ENCODE assay signal across 13 mouse cellular contexts in genomic region chr3:51965008-51965407, GRCm38 (mm10).
DNase-seq lines count a peak whose midpoint lies in the region; ATAC-seq and TF ChIP-seq lines count a peak whose summit lies in the region.
"Had no signal": no experiment of that assay in that cellular context is flagged by ENCODE, and none has a peak within 500 bp of the region (broad histone marks: within the 10 kb centered on the region; RNA-seq: fewer than 3 reads in every experiment).

No protein-coding gene starts in this region.

- no peak overlapping the region for H3K4me3 ChIP-seq in lung, embryonic 15.5 days
- no peak overlapping the region for H3K4me3 ChIP-seq in hindbrain, embryonic 13.5 days
- H3K4me3 ChIP-seq in midbrain, embryonic 13.5 days (replicated peaks): no peak overlapping the region
- H3K4me3 ChIP-seq in stomach, postnatal 0 days (ENCODE audit: low read depth, low read length): no peak overlapping the region
- no peak overlapping the region for H3K4me3 ChIP-seq in gastrocnemius, adult 2 months
- H3K4me3 ChIP-seq: limb, embryonic 15.5 days had no signal

- no peak overlapping the region for H3K4me2 ChIP-seq in lung, embryonic 15.5 days
- no peak overlapping the region for H3K4me2 ChIP-seq in hindbrain, embryonic 13.5 days
- no peak overlapping the region for H3K4me2 ChIP-seq in midbrain, embryonic 13.5 days (replicated peaks)
- no peak overlapping the region for H3K4me2 ChIP-seq in stomach, postnatal 0 days (replicated peaks; ENCODE audit: low read depth)
- H3K4me2 ChIP-seq: limb, embryonic 15.5 days had no signal

- DNase-seq in lung, postnatal 25 days (ENCODE audit: low spot score): no peak
- DNase-seq in stomach, postnatal 0 days (ENCODE audit: low spot score): no peak
- no peak for DNase-seq in ovary, adult 18-20 months (ENCODE audit: low spot score)
- DNase-seq in gastrocnemius, adult 2 months: no peak
- no peak for DNase-seq in thymus, postnatal 0 days (ENCODE audit: low spot score)
- DNase-seq: adrenal gland, postnatal 25 days; layer of hippocampus, postnatal 36 days; lung, postnatal 14 days; thymus, postnatal 36 days had no signal

- TF ChIP-seq CTCF in stomach, postnatal 0 days (IDR thresholded peaks at IDR 0.05; ENCODE audit: low read depth): no peak
- TF ChIP-seq CTCF in gastrocnemius, adult 2 months (IDR thresholded peaks at IDR 0.05): no peak

- no peaks in the 10 kb centered on the region for H3K9me3 ChIP-seq in lung, embryonic 15.5 days
- H3K9me3 ChIP-seq in hindbrain, embryonic 13.5 days: no peaks in the 10 kb centered on the region
- no peaks in the 10 kb centered on the region for H3K9me3 ChIP-seq in midbrain, embryonic 13.5 days
- no peaks in the 10 kb centered on the region for H3K9me3 ChIP-seq in stomach, postnatal 0 days (ENCODE audit: control insufficient read depth, low read length)
- H3K9me3 ChIP-seq: limb, embryonic 15.5 days had no signal

- no peak for ATAC-seq in lung, embryonic 15.5 days (ENCODE audit: borderline replicate concordance, extremely low read depth, low FRiP score, low TSS enrichment)
- ATAC-seq in hindbrain, embryonic 13.5 days (ENCODE audit: low FRiP score): no peak
- no peak for ATAC-seq in midbrain, embryonic 13.5 days
- ATAC-seq in stomach, postnatal 0 days (ENCODE audit: low FRiP score, low TSS enrichment): 0 out of 2 replicates have a peak, but pooled peaks have one; percentile 58

- intact Hi-C loops in gastrocnemius, adult 2 months (cut with DNase I): no loop called here

- H3K27me3 ChIP-seq in lung, embryonic 15.5 days: no peaks in the 10 kb centered on the region
- no peaks in the 10 kb centered on the region for H3K27me3 ChIP-seq in hindbrain, embryonic 13.5 days
- H3K27me3 ChIP-seq in midbrain, embryonic 13.5 days: no peaks in the 10 kb centered on the region
- H3K27me3 ChIP-seq in stomach, postnatal 0 days (ENCODE audit: control insufficient read depth, insufficient read depth, low read length): no peaks in the 10 kb centered on the region
- H3K27me3 ChIP-seq: limb, embryonic 15.5 days had no signal

- 23% methylated on average over 3 of the region's 3 CpGs for WGBS in lung, embryonic 15.5 days
- WGBS in hindbrain, embryonic 13.5 days: 39% methylated on average over 3 of the region's 3 CpGs
- 24% methylated on average over 3 of the region's 3 CpGs for WGBS in midbrain, embryonic 13.5 days
- WGBS in stomach, postnatal 0 days: 28% methylated on average over 3 of the region's 3 CpGs

- peaks cover 38% of the 10 kb centered on the region for H3K4me1 ChIP-seq in lung, embryonic 15.5 days
- H3K4me1 ChIP-seq in hindbrain, embryonic 13.5 days (replicated peaks): peaks cover 56% of the 10 kb centered on the region
- peaks cover 47% of the 10 kb centered on the region for H3K4me1 ChIP-seq in midbrain, embryonic 13.5 days (replicated peaks)
- H3K4me1 ChIP-seq in stomach, postnatal 0 days (replicated peaks; ENCODE audit: control insufficient read depth, insufficient read depth): peaks cover 4% of the 10 kb centered on the region; the same call in 1 of the 2 replicates

- no peaks in the 10 kb centered on the region for H3K36me3 ChIP-seq in lung, embryonic 15.5 days
- no peaks in the 10 kb centered on the region for H3K36me3 ChIP-seq in hindbrain, embryonic 13.5 days
- no peaks in the 10 kb centered on the region for H3K36me3 ChIP-seq in midbrain, embryonic 13.5 days
- no peaks in the 10 kb centered on the region for H3K36me3 ChIP-seq in stomach, postnatal 0 days (ENCODE audit: control insufficient read depth, insufficient read depth, low read length)
- H3K36me3 ChIP-seq: limb, embryonic 15.5 days had no signal

- peak overlapping the region; percentile 38; the same call in 1 of the 2 replicates for H3K27ac ChIP-seq in lung, embryonic 15.5 days
- peak overlapping the region; percentile 93 for H3K27ac ChIP-seq in hindbrain, embryonic 13.5 days
- H3K27ac ChIP-seq in midbrain, embryonic 13.5 days: peak overlapping the region; percentile 95
- H3K27ac ChIP-seq in stomach, postnatal 0 days (replicated peaks): no peak overlapping the region
- no peak overlapping the region for H3K27ac ChIP-seq in gastrocnemius, adult 2 months
- H3K27ac ChIP-seq: limb, embryonic 15.5 days had no signal

- H3K9ac ChIP-seq in lung, embryonic 15.5 days: no peak overlapping the region
- H3K9ac ChIP-seq in hindbrain, embryonic 13.5 days: peak overlapping the region; percentile 71; the same call in 1 of the 2 replicates
- peak overlapping the region; percentile 57 for H3K9ac ChIP-seq in midbrain, embryonic 13.5 days (replicated peaks)
- no peak overlapping the region for H3K9ac ChIP-seq in stomach, postnatal 0 days (ENCODE audit: low read length)
- H3K9ac ChIP-seq: limb, embryonic 15.5 days had no signal

- no peak for TF ChIP-seq EP300 in stomach, postnatal 0 days (optimal IDR thresholded peaks at IDR 0.05)

Comparison
In these comparisons a context has a peak if more than half of its experiments do, and no peak if none do; other contexts are left out.
1. H3K27ac ChIP-seq: peak in lung, embryonic 15.5 days (single experiment), hindbrain, embryonic 13.5 days (single experiment) and midbrain, embryonic 13.5 days (single experiment); none in stomach, postnatal 0 days (single experiment) and gastrocnemius, adult 2 months (single experiment).
2. H3K9ac ChIP-seq: peak in hindbrain, embryonic 13.5 days (single experiment) and midbrain, embryonic 13.5 days (single experiment); none in lung, embryonic 15.5 days (single experiment) and stomach, postnatal 0 days (single experiment).